Mouse (Mus musculus): ENCODE measurements around the gene Nos2.

DNA sequence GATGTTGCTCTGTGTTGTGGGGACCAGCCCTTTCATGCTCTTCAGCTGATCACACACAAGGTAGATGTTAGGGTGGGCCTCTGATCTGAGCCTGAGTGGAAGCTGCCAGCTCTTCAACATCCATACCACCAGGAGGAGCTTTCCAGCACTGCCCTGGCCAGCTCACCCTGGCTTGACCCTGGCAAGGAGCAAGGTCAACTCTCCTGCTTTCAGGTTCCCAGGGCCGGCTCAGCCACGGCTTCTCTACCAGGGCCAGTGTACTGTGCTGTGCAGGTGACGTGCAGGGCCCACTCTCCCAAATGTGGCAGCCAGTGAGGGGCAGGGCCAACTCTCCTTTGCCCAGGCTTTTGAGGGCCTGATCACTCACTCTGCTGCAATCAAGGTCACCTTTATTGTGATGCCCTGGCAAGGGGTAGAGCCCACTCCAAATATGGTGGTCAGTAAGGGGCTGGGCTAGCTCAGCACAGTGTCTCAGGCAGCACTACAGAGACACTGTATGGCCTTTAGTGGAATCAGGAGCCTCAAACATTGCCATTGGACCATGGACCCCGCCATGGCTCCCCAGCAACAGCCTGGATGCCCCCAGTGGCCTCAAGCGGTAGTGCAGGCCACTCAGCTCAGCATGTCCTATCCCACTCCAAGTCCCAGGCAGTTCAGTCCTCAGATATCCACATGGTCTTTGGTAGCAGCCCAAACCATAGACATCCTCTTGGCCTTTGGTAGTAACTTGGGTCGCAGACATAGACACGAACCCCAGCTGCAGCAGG is 24.0 kb upstream of the Nos2 start:
- TF ChIP-seq GATA1 (IDR thresholded peaks at IDR 0.05; ENCODE audit: borderline replicate concordance, low read length) = no peak
- TF ChIP-seq FLI1 (IDR thresholded peaks at IDR 0.05; ENCODE audit: low read length) = no peak
